Mouse (Mus musculus): ENCODE data around the gene Pax6. TPM values are rescaled to one million over a fixed set of nuclear protein-coding genes. Genes with fewer than 3 reads are reported as not detected.

The Pax6 gene
- polyA plus RNA-seq, 1 experiment from 2014 or later: 1.8 TPM

- WGBS: under 1% methylated on average over 49 of the region's 49 CpGs
- H3K9ac ChIP-seq (ENCODE audit: low read depth, low read length): no peak overlapping the region
- peaks cover 80% of the 10 kb centered on the region for H3K27me3 ChIP-seq (replicated peaks; ENCODE audit: control insufficient read depth, insufficient read depth, low read length)
- H3K9me3 ChIP-seq (ENCODE audit: control insufficient read depth, low read length): no peaks in the 10 kb centered on the region
- peak overlapping the region; percentile 35 for H3K4me3 ChIP-seq (ENCODE audit: low read length)
- no peak overlapping the region for H3K27ac ChIP-seq (ENCODE audit: low read length)
- H3K4me2 ChIP-seq (ENCODE audit: low read depth, low read length): peak overlapping the region; percentile 44
- peak; percentile 59 for ATAC-seq
- no peaks in the 10 kb centered on the region for H3K36me3 ChIP-seq (ENCODE audit: control insufficient read depth, insufficient read depth, low read length)
- peaks cover 19% of the 10 kb centered on the region for H3K4me1 ChIP-seq (ENCODE audit: control insufficient read depth, insufficient read depth, low read length)
Observed at GRCm38 (mm10) chr2:105674875-105675729, 6.4 kb downstream of the Pax6 start.

GRCm38 (mm10) chr2:105675730-105676079 is 7.0 kb downstream of the Pax6 start:
- ATAC-seq: no peak
- Histone ChIP-seq H3K9me3 (ENCODE audit: control insufficient read depth, low read length) (no peaks in the 10 kb centered on the region), H3K27ac (ENCODE audit: low read length) (no peak overlapping the region), H3K9ac (ENCODE audit: low read depth, low read length) (no peak overlapping the region), H3K27me3 (replicated peaks; ENCODE audit: control insufficient read depth, insufficient read depth, low read length) (peaks cover 80% of the 10 kb centered on the region), H3K4me1 (ENCODE audit: control insufficient read depth, insufficient read depth, low read length) (peaks cover 19% of the 10 kb centered on the region), H3K4me3 (ENCODE audit: low read length) (peak overlapping the region; percentile 35), H3K4me2 (ENCODE audit: low read depth, low read length) (peak overlapping the region; percentile 55), H3K36me3 (ENCODE audit: control insufficient read depth, insufficient read depth, low read length) (no peaks in the 10 kb centered on the region)
- WGBS: 1% methylated on average over 11 of the region's 11 CpGs

- no peaks in the 10 kb centered on the region for H3K36me3 ChIP-seq (ENCODE audit: control insufficient read depth, insufficient read depth, low read length)
- H3K4me2 ChIP-seq (ENCODE audit: low read depth, low read length): peak overlapping the region; percentile 55
- H3K4me3 ChIP-seq (ENCODE audit: low read length): peak overlapping the region; percentile 33
- no peak overlapping the region for H3K27ac ChIP-seq (ENCODE audit: low read length)
- under 1% methylated on average over 75 of the region's 77 CpGs for WGBS
- ATAC-seq: peak; percentile 19; the same call in 1 of the 2 replicates
- H3K9ac ChIP-seq (ENCODE audit: low read depth, low read length): no peak overlapping the region
- peaks cover 82% of the 10 kb centered on the region for H3K27me3 ChIP-seq (replicated peaks; ENCODE audit: control insufficient read depth, insufficient read depth, low read length)
- H3K9me3 ChIP-seq (ENCODE audit: control insufficient read depth, low read length): no peaks in the 10 kb centered on the region
- H3K4me1 ChIP-seq (ENCODE audit: control insufficient read depth, insufficient read depth, low read length): peaks cover 19% of the 10 kb centered on the region
Observed at GRCm38 (mm10) chr2:105676080-105676908, 7.6 kb downstream of the Pax6 start.

- Histone ChIP-seq H3K9me3 (ENCODE audit: control insufficient read depth, low read length) (no peaks in the 10 kb centered on the region), H3K9ac (ENCODE audit: low read depth, low read length) (no peak overlapping the region), H3K4me3 (ENCODE audit: low read length) (no peak overlapping the region), H3K4me1 (ENCODE audit: control insufficient read depth, insufficient read depth, low read length) (peaks cover 19% of the 10 kb centered on the region), H3K4me2 (ENCODE audit: low read depth, low read length) (no peak overlapping the region), H3K27ac (ENCODE audit: low read length) (no peak overlapping the region), H3K36me3 (ENCODE audit: control insufficient read depth, insufficient read depth, low read length) (no peaks in the 10 kb centered on the region), H3K27me3 (replicated peaks; ENCODE audit: control insufficient read depth, insufficient read depth, low read length) (peaks cover 80% of the 10 kb centered on the region)
- 1% methylated on average over 11 of the region's 11 CpGs for WGBS
- ATAC-seq: no peak
Observed at GRCm38 (mm10) chr2:105676909-105677433, 8.3 kb downstream of the Pax6 start.

- 1% methylated on average over 11 of the region's 11 CpGs for WGBS
- Histone ChIP-seq H3K36me3 (ENCODE audit: control insufficient read depth, insufficient read depth, low read length) (no peaks in the 10 kb centered on the region), H3K27ac (ENCODE audit: low read length) (no peak overlapping the region), H3K27me3 (replicated peaks; ENCODE audit: control insufficient read depth, insufficient read depth, low read length) (peaks cover 78% of the 10 kb centered on the region), H3K4me3 (ENCODE audit: low read length) (no peak overlapping the region), H3K9me3 (ENCODE audit: control insufficient read depth, low read length) (no peaks in the 10 kb centered on the region), H3K4me1 (ENCODE audit: control insufficient read depth, insufficient read depth, low read length) (peaks cover 19% of the 10 kb centered on the region), H3K4me2 (ENCODE audit: low read depth, low read length) (no peak overlapping the region), H3K9ac (ENCODE audit: low read depth, low read length) (no peak overlapping the region)
- ATAC-seq: no peak
Observed at GRCm38 (mm10) chr2:105677434-105678105, 8.9 kb downstream of the Pax6 start.

- WGBS: 2% methylated on average over 4 of the region's 4 CpGs
- peaks cover 19% of the 10 kb centered on the region for H3K4me1 ChIP-seq (ENCODE audit: control insufficient read depth, insufficient read depth, low read length)
- peaks cover 80% of the 10 kb centered on the region for H3K27me3 ChIP-seq (replicated peaks; ENCODE audit: control insufficient read depth, insufficient read depth, low read length)
Observed at GRCm38 (mm10) chr2:105678306-105678705, 9.6 kb downstream of the Pax6 start.

GRCm38 (mm10) chr2:105678880-105679321 is 10.2 kb downstream of the Pax6 start:
- Histone ChIP-seq H3K9me3 (ENCODE audit: control insufficient read depth, low read length) (no peaks in the 10 kb centered on the region), H3K27me3 (replicated peaks; ENCODE audit: control insufficient read depth, insufficient read depth, low read length) (peaks cover 79% of the 10 kb centered on the region), H3K36me3 (ENCODE audit: control insufficient read depth, insufficient read depth, low read length) (no peaks in the 10 kb centered on the region), H3K4me1 (ENCODE audit: control insufficient read depth, insufficient read depth, low read length) (peaks cover 16% of the 10 kb centered on the region), H3K27ac (ENCODE audit: low read length) (no peak overlapping the region), H3K4me3 (ENCODE audit: low read length) (no peak overlapping the region), H3K9ac (ENCODE audit: low read depth, low read length) (no peak overlapping the region), H3K4me2 (ENCODE audit: low read depth, low read length) (no peak overlapping the region)
- ATAC-seq: no peak
- 3% methylated on average over 7 of the region's 7 CpGs for WGBS

More at GRCm38 (mm10) chr2:105678306-105678705, 9.6 kb downstream of the Pax6 start:
- no peak for ATAC-seq
- Histone ChIP-seq H3K4me3 (ENCODE audit: low read length) (no peak overlapping the region), H3K9me3 (ENCODE audit: control insufficient read depth, low read length) (no peaks in the 10 kb centered on the region), H3K27ac (ENCODE audit: low read length) (no peak overlapping the region), H3K36me3 (ENCODE audit: control insufficient read depth, insufficient read depth, low read length) (no peaks in the 10 kb centered on the region), H3K9ac (ENCODE audit: low read depth, low read length) (no peak overlapping the region), H3K4me2 (ENCODE audit: low read depth, low read length) (no peak overlapping the region)

- Histone ChIP-seq H3K36me3 (ENCODE audit: control insufficient read depth, insufficient read depth, low read length) (no peaks in the 10 kb centered on the region), H3K4me2 (ENCODE audit: low read depth, low read length) (no peak overlapping the region), H3K9me3 (ENCODE audit: control insufficient read depth, low read length) (no peaks in the 10 kb centered on the region), H3K27me3 (replicated peaks; ENCODE audit: control insufficient read depth, insufficient read depth, low read length) (peaks cover 83% of the 10 kb centered on the region), H3K27ac (ENCODE audit: low read length) (no peak overlapping the region), H3K4me1 (ENCODE audit: control insufficient read depth, insufficient read depth, low read length) (peaks cover 16% of the 10 kb centered on the region), H3K4me3 (ENCODE audit: low read length) (no peak overlapping the region), H3K9ac (ENCODE audit: low read depth, low read length) (no peak overlapping the region)
- no peak for ATAC-seq
- 0% methylated on average over 2 of the region's 2 CpGs for WGBS
Observed at GRCm38 (mm10) chr2:105679331-105679730, 10.6 kb downstream of the Pax6 start.

Measured in intestine, embryonic 16.5 days (tissue).